Mouse (Mus musculus) heart, postnatal 14 days (tissue): Measurements from ENCODE around the gene Lpar2. TPM values are rescaled to one million over a fixed set of nuclear protein-coding genes. Genes with fewer than 3 reads are reported as not detected.

ENCODE experiments used
- DNase-seq, 2 experiments: peaks; one replicate each; pipeline ENCODE4 v3.0.0; 2021 to 2022
- intact Hi-C: fragments of 180-260 bp; cut with DNase I; formaldehyde crosslinking; loops from one replicate; pipeline ENCODE4 v1.15.1; 2025
- total RNA-seq, 2 experiments: library from RNA; stranded (reverse); gene quantifications; 2 replicates each; pipeline ENCODE4 v1.2.3; 2021

Gene Lpar2
- total RNA-seq, 2 experiments from 2014 or later = 0.45 to 0.59 TPM

- intact Hi-C loops = no loop called here
- no peak for DNase-seq
Measured at GRCm38 (mm10) chr8:69804537-69804936, 17.7 kb upstream of the Lpar2 start.

- intact Hi-C loops = no loop called here
- DNase-seq = no peak
Measured at GRCm38 (mm10) chr8:69805086-69805485, 17.1 kb upstream of the Lpar2 start.

- no peak for DNase-seq
- intact Hi-C loops = no loop called here
Measured at GRCm38 (mm10) chr8:69805491-69805890, 16.7 kb upstream of the Lpar2 start.

GRCm38 (mm10) chr8:69807236-69807635, 15.0 kb upstream of the Lpar2 start:
- no peak for DNase-seq
- intact Hi-C loops = no loop called here

GRCm38 (mm10) chr8:69808094-69808863, 13.9 kb upstream of the Lpar2 start, which contains the start of gene Gmip:
Gene Gmip, plus strand, starts transcription at chr8:69808679.
- intact Hi-C loops = no loop called here
- DNase-seq = peak; percentile 76 to 81

- no peak for DNase-seq
- intact Hi-C loops = no loop called here
Measured at GRCm38 (mm10) chr8:69808864-69809403, 13.3 kb upstream of the Lpar2 start.

- no peak for DNase-seq
- intact Hi-C loops = no loop called here
Measured at GRCm38 (mm10) chr8:69809820-69810219, 12.4 kb upstream of the Lpar2 start.

- intact Hi-C loops = no loop called here
- no peak for DNase-seq
Measured at GRCm38 (mm10) chr8:69814881-69815280, 7.3 kb upstream of the Lpar2 start.

- intact Hi-C loops = no loop called here
- no peak for DNase-seq
Measured at GRCm38 (mm10) chr8:69815396-69815795, 6.8 kb upstream of the Lpar2 start.

- intact Hi-C loops = no loop called here
- DNase-seq = no peak
Measured at GRCm38 (mm10) chr8:69820466-69820865, 1.8 kb upstream of the Lpar2 start.

GRCm38 (mm10) chr8:69821971-69822385, 251 bp upstream of the Lpar2 start:
- peak in 1 of 2 experiments; percentile 23 for DNase-seq
- intact Hi-C loops = no loop called here

GRCm38 (mm10) chr8:69826371-69826770, 4.1 kb downstream of the Lpar2 start:
- no peak for DNase-seq
- intact Hi-C loops = no loop called here

- peak; percentile 78 to 80 for DNase-seq
- intact Hi-C loops = no loop called here
Measured at GRCm38 (mm10) chr8:69832298-69832853, 10.1 kb downstream of the Lpar2 start, which contains the start of gene Pbx4. Gene Pbx4, plus strand, starts transcription at chr8:69832491.

- intact Hi-C loops = no loop called here
- no peak for DNase-seq
Measured at GRCm38 (mm10) chr8:69837057-69837682, 14.9 kb downstream of the Lpar2 start.

- no peak for DNase-seq
- intact Hi-C loops = no loop called here
Measured at GRCm38 (mm10) chr8:69847167-69848065, 25.2 kb downstream of the Lpar2 start.

GRCm38 (mm10) chr8:69848951-69849350, 26.7 kb downstream of the Lpar2 start:
- peak; percentile 25 to 56 for DNase-seq
- intact Hi-C loops = no loop called here

GRCm38 (mm10) chr8:69849899-69850298, 27.7 kb downstream of the Lpar2 start:
- intact Hi-C loops = no loop called here
- DNase-seq = no peak

- no peak for DNase-seq
- intact Hi-C loops = no loop called here
Measured at GRCm38 (mm10) chr8:69850926-69851506, 28.8 kb downstream of the Lpar2 start.

GRCm38 (mm10) chr8:69853869-69854268, 31.6 kb downstream of the Lpar2 start:
- intact Hi-C loops = no loop called here
- DNase-seq = no peak

GRCm38 (mm10) chr8:69860807-69861206, 38.6 kb downstream of the Lpar2 start:
- DNase-seq = no peak
- intact Hi-C loops = no loop called here
